Mouse (Mus musculus) right cerebral cortex, postnatal 14 days (tissue): ENCODE measurements at regions not wholly inside any gene's neighbourhood (a gene's known extent, or its start where the extent isn't known, plus 50 kb on each side); places are given as distances from the start of the nearest gene placed in this dataset.

Experiments used
- DNase-seq: peaks from one replicate; pipeline ENCODE4 v3.0.0; 2022

- no peak for DNase-seq
Observed at GRCm38 (mm10) chr12:90469754-90470153, 268.5 kb downstream of the Dio2 start.

- no peak for DNase-seq
Observed at GRCm38 (mm10) chr12:90460121-90460520, 278.1 kb downstream of the Dio2 start.

GRCm38 (mm10) chr12:90440672-90441071 lies 297.6 kb downstream of the Dio2 start:
- no peak for DNase-seq

GRCm38 (mm10) chr12:90425276-90426063 lies 312.8 kb downstream of the Dio2 start:
- DNase-seq, result peak; percentile 7

GRCm38 (mm10) chr12:90417590-90418221 lies 320.5 kb downstream of the Dio2 start:
- no peak for DNase-seq

- no peak for DNase-seq
Observed at GRCm38 (mm10) chr12:90408716-90409115, 329.5 kb downstream of the Dio2 start.

GRCm38 (mm10) chr12:90398564-90398963 lies 339.7 kb downstream of the Dio2 start:
- peak; percentile 11 for DNase-seq
